Mouse (Mus musculus) B cell, adult 2 months (primary cell): Measurements from ENCODE around the gene Sgo1.

Source experiments
- DNase-seq, 2 experiments: peaks; one replicate each; pipeline ENCODE4 v3.0.0; 2022

Sgo1 gene

GRCm38 (mm10) chr17:53643360-53643759 lies 45.8 kb downstream of the Sgo1 start:
- DNase-seq: no peak

DNA sequence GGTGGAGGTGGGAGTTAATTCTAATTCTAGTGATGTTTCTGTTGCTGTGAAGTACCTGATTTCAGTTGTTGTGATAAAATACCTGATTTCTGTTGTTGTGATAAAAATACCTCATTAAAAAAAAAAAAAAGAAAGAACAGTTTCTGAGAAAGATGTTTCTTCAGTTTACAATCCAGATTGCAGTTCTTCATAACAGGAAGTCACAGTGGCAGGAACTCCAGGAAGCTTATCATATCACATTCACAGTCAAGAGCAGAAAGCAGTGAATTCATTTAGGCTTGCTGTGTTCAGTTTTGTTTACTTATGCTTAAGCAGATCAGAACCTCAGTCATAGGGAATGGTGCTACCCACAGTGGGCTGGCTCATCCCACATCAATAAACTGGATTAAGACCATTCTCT lies 57.8 kb downstream of the Sgo1 start:
- no peak for DNase-seq

DNA sequence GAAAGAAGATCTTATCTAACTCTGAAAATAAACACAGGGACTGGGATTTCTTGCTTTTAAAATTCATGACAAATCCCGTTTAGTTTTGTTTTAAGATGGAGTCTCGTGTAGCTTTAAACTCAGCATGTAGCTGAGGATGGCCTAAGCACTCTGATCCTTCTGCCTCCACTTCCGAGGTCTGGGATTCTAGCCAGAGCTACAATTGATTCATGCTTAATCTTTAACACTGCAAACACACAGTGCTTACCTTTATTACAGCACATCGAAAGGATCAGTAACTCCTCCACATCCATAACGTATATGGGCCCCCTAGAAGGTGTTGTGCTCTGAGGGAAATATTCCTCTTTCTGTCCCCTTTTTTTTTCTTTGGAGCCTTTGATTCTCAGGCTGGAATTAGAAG lies 61.0 kb downstream of the Sgo1 start:
- no peak for DNase-seq

GRCm38 (mm10) chr17:53627497-53627896 lies 61.6 kb downstream of the Sgo1 start:
- no peak for DNase-seq

DNA sequence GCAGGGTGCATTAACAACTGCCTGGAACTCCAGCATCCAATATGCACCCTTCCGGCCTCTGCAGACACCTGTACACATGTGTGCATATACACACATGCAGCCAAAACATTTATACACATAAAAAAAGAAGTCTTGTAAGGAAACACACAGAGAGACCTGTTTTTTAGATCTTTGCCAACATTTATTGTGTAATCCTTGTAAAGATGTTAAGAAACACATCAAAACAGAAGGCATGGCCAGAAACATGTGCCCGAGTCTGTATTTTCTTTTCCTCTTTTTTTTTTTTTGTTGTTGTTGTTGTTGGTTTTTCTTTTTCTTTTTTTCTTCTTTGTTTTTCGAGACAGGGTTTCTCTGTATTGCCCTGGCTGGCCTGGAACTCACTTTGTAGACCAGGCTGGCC lies 63.0 kb downstream of the Sgo1 start:
- no peak for DNase-seq
